Mouse (Mus musculus) hindbrain, postnatal 0 days (tissue): Measurements from ENCODE around the gene Cdcp1. TPM values are rescaled to one million over a fixed set of nuclear protein-coding genes. Genes with fewer than 3 reads are reported as not detected.

ENCODE experiments used
- ATAC-seq: fragments of 200-750 bp; cut with Nextera tagmentation; 2 replicates; pipeline ENCODE4 v1.8.0; 2017; ENCODE audit warnings: mild to moderate bottlenecking, moderate TSS enrichment, moderate library complexity
- DNase-seq: peaks from one replicate; pipeline ENCODE4 v3.0.0-alpha.2; 2015; ENCODE audit warnings: low spot score
- H3K27ac ChIP-seq: fragments of 300-500 bp; sonication (generic); 2 replicates; pipeline ENCODE4 v1.5.1; 2014; ENCODE audit warnings: mild to moderate bottlenecking
- H3K27me3 ChIP-seq: fragments of 300-500 bp; sonication (generic); 2 replicates; pipeline ENCODE4 v1.6.1; 2014; ENCODE audit warnings: low read length, mixed read lengths; ENCODE audit not compliant: insufficient read depth
- H3K36me3 ChIP-seq: fragments of 300-500 bp; sonication (generic); 2 replicates; pipeline ENCODE4 v1.6.1; 2014; ENCODE audit warnings: low read length, mixed read lengths; ENCODE audit not compliant: insufficient read depth
- H3K4me1 ChIP-seq: fragments of 300-500 bp; sonication (generic); 2 replicates; pipeline ENCODE4 v1.6.1; 2014; ENCODE audit warnings: antibody characterized with exemption, low read length, mixed read lengths; ENCODE audit not compliant: insufficient read depth
- H3K4me2 ChIP-seq: fragments of 300-500 bp; sonication (generic); 2 replicates; pipeline ENCODE4 v1.6.1; 2014; ENCODE audit warnings: low read depth, mild to moderate bottlenecking, low read length, moderate library complexity, mixed read lengths
- H3K4me3 ChIP-seq: fragments of 300-500 bp; sonication (generic); 2 replicates; pipeline ENCODE4 v1.5.1; 2014; ENCODE audit warnings: low read length
- H3K9ac ChIP-seq: fragments of 300-500 bp; sonication (generic); replicated peaks from 2 replicates; pipeline ENCODE4 v1.6.1; 2014; ENCODE audit warnings: mild to moderate bottlenecking, low read length, moderate library complexity, mixed read lengths
- H3K9me3 ChIP-seq: fragments of 300-500 bp; sonication (generic); 2 replicates; pipeline ENCODE4 v1.6.1; 2016; ENCODE audit warnings: low read length, mixed read lengths
- CTCF ChIP-seq: IDR thresholded peaks from 2 replicates; pipeline ENCODE4 v1.5.1; 2016; ENCODE audit warnings: antibody characterized with exemption, control low read depth, low read depth
- WGBS: fragments of 180-500 bp; shearing (Covaris S2); extraction: QIAGEN DNeasy Blood & Tissue Kit; methylation state at CpG from one replicate; pipeline ENCODE4 v1.1.7; 2014; 5-methylcytosine and 5-hydroxymethylcytosine counted together
- polyA plus RNA-seq: library from polyadenylated mRNA; unstranded; fragments of >200 nt; fragmentation: Nextera tagmentation; extraction: Ambion mirVana; gene quantifications from 2 replicates; pipeline ENCODE4 v1.2.1, GENCODE M21; 2015
- total RNA-seq: library from RNA; depleted of rRNA; stranded (reverse); fragments of >200 nt; gene quantifications from 2 replicates; pipeline ENCODE4 v1.2.3, GENCODE M21; 2014

Gene Cdcp1
- total and polyA plus RNA-seq, 2 experiments from 2014 or later = 0.14 to 0.26 TPM

DNA sequence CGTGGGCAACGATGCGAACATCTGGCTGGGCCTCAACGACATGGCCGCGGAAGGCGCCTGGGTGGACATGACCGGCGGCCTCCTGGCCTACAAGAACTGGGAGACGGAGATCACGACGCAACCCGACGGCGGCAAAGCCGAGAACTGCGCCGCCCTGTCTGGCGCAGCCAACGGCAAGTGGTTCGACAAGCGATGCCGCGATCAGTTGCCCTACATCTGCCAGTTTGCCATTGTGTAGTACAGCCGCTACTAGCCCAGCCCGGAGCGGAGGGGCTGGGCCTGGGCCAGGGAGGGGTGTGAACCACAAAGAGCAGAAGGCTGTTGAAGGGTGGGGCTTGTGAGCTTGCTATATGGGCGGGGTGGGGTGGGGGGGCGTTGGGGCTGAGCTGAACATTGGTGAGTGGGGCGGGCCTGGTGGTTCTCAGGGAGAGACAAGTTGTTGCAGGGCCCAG is 58.9 kb downstream of the Cdcp1 start:
- Histone ChIP-seq H3K36me3 (no peaks in the 10 kb centered on the region), H3K4me1 (no peaks in the 10 kb centered on the region), H3K27me3 (no peaks in the 10 kb centered on the region), H3K27ac (no peak overlapping the region), H3K4me3 (peak overlapping the region; percentile 8; the same call in 1 of the 2 replicates), H3K9me3 (no peaks in the 10 kb centered on the region), H3K4me2 (peak overlapping the region; percentile 34), H3K9ac (no peak overlapping the region)
- WGBS = 34% methylated on average over 30 of the region's 30 CpGs
- DNase-seq = peak; percentile 28
- peak; percentile 75 for ATAC-seq
- TF ChIP-seq CTCF = no peak

GRCm38 (mm10) chr9:123153121-123153520 is 62.7 kb downstream of the Cdcp1 start:
- DNase-seq = no peak
- H3K4me2 ChIP-seq = no peak overlapping the region
- 87% methylated on average over 2 of the region's 2 CpGs for WGBS

GRCm38 (mm10) chr9:123152026-123152425 is 63.8 kb downstream of the Cdcp1 start:
- Histone ChIP-seq H3K27me3 (no peaks in the 10 kb centered on the region), H3K4me3 (no peak overlapping the region), H3K4me1 (no peaks in the 10 kb centered on the region), H3K9ac (no peak overlapping the region), H3K9me3 (no peaks in the 10 kb centered on the region), H3K4me2 (no peak overlapping the region), H3K36me3 (no peaks in the 10 kb centered on the region), H3K27ac (no peak overlapping the region)
- ATAC-seq (no peak), DNase-seq (no peak)
- TF ChIP-seq CTCF = no peak
- 88% methylated on average over 3 of the region's 3 CpGs for whole genome bisulfite sequencing

More at GRCm38 (mm10) chr9:123153121-123153520, 62.7 kb downstream of the Cdcp1 start:
- Histone ChIP-seq H3K36me3 (no peaks in the 10 kb centered on the region), H3K9ac (no peak overlapping the region), H3K4me3 (no peak overlapping the region), H3K9me3 (no peaks in the 10 kb centered on the region), H3K27me3 (no peaks in the 10 kb centered on the region), H3K4me1 (no peaks in the 10 kb centered on the region), H3K27ac (no peak overlapping the region)
- ATAC-seq = no peak
- no peak for TF ChIP-seq CTCF

DNA sequence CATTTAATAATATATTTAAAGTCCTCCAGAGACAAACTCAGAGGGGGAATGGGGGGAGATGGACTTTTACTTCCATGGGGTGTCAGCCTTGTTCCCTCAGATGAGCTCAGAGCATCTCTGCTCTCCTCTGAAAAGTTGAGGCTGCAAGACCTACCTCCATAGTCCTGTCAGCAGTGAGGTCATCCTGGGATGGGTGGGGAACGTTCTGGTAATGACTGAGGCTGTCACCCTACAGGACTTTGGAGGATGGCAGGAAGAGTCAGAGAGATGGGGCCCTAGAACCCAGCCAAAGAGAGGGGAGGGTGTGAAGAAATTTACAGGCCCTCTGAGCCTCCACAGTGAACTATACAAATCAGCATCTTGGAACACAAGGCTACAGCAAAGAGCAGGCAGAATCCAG is 64.3 kb downstream of the Cdcp1 start:
- Histone ChIP-seq H3K4me2 (no peak overlapping the region), H3K9ac (no peak overlapping the region), H3K36me3 (no peaks in the 10 kb centered on the region), H3K4me1 (no peaks in the 10 kb centered on the region), H3K9me3 (no peaks in the 10 kb centered on the region), H3K27me3 (no peaks in the 10 kb centered on the region), H3K27ac (no peak overlapping the region), H3K4me3 (no peak overlapping the region)
- ATAC-seq (no peak), DNase-seq (no peak)
- WGBS = 43% methylated on average over 1 of the region's 1 CpGs
- TF ChIP-seq CTCF = no peak

- no peak within 1 kb of the TSS for H3K4me2 ChIP-seq
- ATAC-seq = no peak
- no peaks in the 10 kb centered on the region for H3K36me3 ChIP-seq
- H3K9me3 ChIP-seq = no peaks in the 10 kb centered on the region
- no peak within 1 kb of the TSS for H3K9ac ChIP-seq
- H3K27ac ChIP-seq = peak within 1 kb of the TSS; percentile 37
- TF ChIP-seq CTCF = no peak
- no peaks in the 10 kb centered on the region for H3K4me1 ChIP-seq
- H3K27me3 ChIP-seq = no peaks in the 10 kb centered on the region
- WGBS = 65% methylated on average over 5 of the region's 5 CpGs
- DNase-seq = peak; percentile 60
- H3K4me3 ChIP-seq = no peak within 1 kb of the TSS
These were observed 65.4 kb downstream of the Cdcp1 start, which contains the start of gene Clec3b for GRCm38 (mm10) chr9:123150241-123151020. Clec3b (plus strand) TSS chr9:123150946.

- no peak for ATAC-seq
- Histone ChIP-seq H3K27ac (no peak overlapping the region), H3K4me2 (no peak overlapping the region), H3K36me3 (no peaks in the 10 kb centered on the region), H3K9me3 (no peaks in the 10 kb centered on the region), H3K27me3 (no peaks in the 10 kb centered on the region), H3K9ac (no peak overlapping the region), H3K4me1 (no peaks in the 10 kb centered on the region), H3K4me3 (no peak overlapping the region)
- no peak for DNase-seq
- WGBS = 78% methylated on average over 5 of the region's 5 CpGs
- no peak for TF ChIP-seq CTCF
These were observed 67.4 kb downstream of the Cdcp1 start for GRCm38 (mm10) chr9:123148430-123148829.
